In the genomic region with DNA sequence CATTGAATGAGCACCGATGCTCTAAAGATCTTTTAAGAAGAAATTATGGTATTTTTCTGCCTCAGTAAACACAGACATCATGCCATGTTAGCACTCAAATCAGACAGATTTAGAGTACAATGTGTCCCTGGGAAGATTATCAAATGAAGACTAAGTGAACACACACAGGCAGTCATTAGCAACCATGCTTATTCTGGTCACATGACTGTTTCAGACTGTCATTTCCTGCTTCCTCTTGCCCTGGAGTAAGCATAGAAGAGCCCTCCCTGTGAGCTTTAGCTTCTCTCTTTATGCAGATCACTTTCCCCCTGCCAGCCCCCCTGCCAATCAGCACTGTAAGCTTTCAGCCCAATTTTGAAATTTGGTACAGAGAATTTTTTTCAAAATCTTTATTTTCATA, we compare ENCODE assay signal across 10 mouse cellular contexts.
"Had no signal": no experiment of that assay in that cellular context is flagged by ENCODE, and none has a peak within 500 bp of the region (broad histone marks: within the 10 kb centered on the region; RNA-seq: fewer than 3 reads in every experiment).

No protein-coding gene starts in this region.

- H3K36me3 ChIP-seq: kidney, embryonic 15.5 days; limb, embryonic 13.5 days had no signal

- H3K4me1 ChIP-seq: kidney, embryonic 15.5 days; limb, embryonic 13.5 days had no signal

- H3K4me3 ChIP-seq: kidney, embryonic 15.5 days; limb, embryonic 13.5 days had no signal

- H3K27ac ChIP-seq: kidney, embryonic 15.5 days; limb, embryonic 13.5 days; liver, embryonic 14.5 days had no signal

- H3K9ac ChIP-seq: kidney, embryonic 15.5 days; limb, embryonic 13.5 days; liver, embryonic 14.5 days had no signal

- DNase-seq: kidney, postnatal 14 days; left cerebral cortex, postnatal 4 days; lung, adult 18-20 months; right cerebral cortex, postnatal 4 days; spleen, adult 18-20 months; thymus, adult 18-20 months; thymus, postnatal 14 days had no signal

- H3K9me3 ChIP-seq: kidney, embryonic 15.5 days; limb, embryonic 13.5 days had no signal

- H3K27me3 ChIP-seq: kidney, embryonic 15.5 days; limb, embryonic 13.5 days had no signal

- H3K4me2 ChIP-seq: kidney, embryonic 15.5 days; limb, embryonic 13.5 days had no signal
